Mouse (Mus musculus) embryo, embryonic 11 days (tissue): ENCODE measurements around the gene Tenm3.
A peak's percentile ranks its signal among the peaks of the same experiment; 100 is the strongest.

ENCODE experiments used
- DNase-seq: peaks from one replicate; pipeline ENCODE4 v3.0.0-alpha.2; 2015

Gene Tenm3

DNA sequence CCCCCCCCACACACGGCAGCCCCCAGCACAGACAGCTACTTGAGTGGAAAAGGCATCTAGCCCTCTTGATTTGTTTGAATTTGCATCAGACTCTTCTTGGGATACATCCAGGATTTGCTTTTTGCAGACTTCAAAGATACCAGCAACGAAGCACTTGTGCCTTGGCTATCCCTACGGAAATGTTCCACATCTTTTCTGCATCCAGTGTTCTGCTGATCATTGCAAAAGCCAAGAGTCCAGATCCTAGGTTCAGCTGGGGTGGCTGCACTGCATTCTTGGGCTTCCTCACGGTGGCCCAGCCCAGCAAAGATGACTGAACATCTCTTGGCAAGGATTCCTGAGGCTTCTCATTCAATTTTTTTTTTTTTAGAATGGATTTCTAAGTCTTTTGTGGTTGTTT, 275.1 kb downstream of the Tenm3 start:
- DNase-seq: no peak

- DNase-seq: no peak
These were observed 275.7 kb downstream of the Tenm3 start for GRCm38 (mm10) chr8:48567929-48568607.

DNA sequence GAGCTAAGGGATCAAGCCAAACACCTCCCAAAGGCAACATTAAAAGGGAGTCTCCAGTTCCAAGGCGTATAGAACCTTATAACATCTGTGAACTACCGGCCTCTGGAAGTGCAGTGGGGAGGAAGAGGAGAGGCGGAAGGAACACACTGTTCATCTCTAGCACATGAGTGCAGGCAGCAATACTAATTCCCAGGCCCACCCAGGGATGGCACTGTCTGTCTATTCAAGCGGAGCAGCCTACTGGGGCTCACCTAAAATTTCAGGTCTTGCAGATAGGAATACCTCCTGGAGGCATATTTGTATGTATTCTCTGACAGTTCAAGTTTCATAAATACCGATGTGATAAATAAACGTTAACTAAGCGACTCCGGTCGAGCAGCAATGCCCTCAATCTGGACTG, 283.5 kb downstream of the Tenm3 start:
- no peak for DNase-seq

GRCm38 (mm10) chr8:48555546-48556141, 288.1 kb downstream of the Tenm3 start:
- DNase-seq: peak; percentile 89

- DNase-seq: peak; percentile 95
These were observed 288.8 kb downstream of the Tenm3 start for GRCm38 (mm10) chr8:48554762-48555545.

DNA sequence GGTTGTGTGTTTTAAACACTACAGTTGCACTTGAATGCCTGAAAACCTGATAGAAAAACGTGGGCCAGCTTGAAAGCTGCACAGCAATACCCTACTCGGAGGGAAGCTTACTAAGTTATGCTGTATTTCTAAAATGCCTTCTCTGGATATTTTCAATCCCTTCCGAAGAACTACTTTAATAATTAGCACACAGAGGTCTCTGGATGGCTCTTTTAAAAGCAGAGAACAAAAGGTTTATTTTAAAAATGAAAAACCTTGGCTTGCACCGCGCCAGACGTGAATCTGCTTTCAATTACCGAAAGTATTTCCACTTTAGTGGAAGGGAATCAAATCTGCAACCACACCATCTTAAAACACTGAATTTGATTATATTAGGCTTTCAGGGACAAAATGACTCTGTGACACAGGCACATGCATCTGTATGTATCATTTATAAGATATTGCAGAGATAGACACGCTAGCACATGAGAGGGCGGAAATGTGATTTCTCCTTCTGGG, 289.9 kb downstream of the Tenm3 start:
- peak; percentile 70 for DNase-seq

DNA sequence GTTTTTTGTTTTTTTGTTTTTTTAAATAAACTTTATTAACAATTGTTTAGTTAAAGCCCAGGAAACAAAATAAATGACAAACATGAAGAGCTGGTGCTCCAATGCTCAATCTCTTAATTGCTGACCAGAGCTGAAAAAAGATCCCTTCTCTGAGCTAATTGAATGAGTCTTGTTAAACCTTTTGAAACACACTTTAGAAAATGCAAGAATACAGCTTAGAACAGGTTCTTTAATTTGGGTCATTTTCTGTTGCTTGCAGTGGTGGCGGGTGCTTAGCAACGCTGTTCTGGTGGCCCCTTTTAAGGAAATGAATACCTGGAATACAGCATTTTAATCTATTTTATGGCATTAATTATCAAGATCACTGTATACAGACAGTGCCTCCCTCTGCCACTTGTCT, 291.4 kb downstream of the Tenm3 start:
- DNase-seq: no peak

DNA sequence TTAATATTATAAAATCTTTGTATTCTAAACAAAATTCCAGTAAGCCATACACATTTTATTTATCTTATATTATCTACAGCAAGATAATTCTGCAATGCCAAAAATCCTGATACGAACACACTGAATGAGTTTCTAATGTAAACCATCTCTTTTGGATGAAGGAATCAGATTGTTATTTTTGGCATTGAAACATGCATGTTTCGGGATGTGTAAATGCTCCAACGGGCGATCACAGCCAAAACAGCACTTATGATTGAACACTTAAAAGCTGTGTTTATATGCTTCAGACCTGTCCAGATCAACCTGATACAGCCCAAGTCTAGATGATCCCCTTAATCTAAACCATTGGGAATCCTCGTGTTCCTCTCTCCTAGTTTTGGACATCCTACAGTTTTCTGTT, 292.4 kb downstream of the Tenm3 start:
- DNase-seq: no peak

- no peak for DNase-seq
These were observed 294.8 kb downstream of the Tenm3 start for GRCm38 (mm10) chr8:48548908-48549307.

- no peak for DNase-seq
These were observed 298.1 kb downstream of the Tenm3 start for GRCm38 (mm10) chr8:48545631-48546030.

- no peak for DNase-seq
These were observed 298.9 kb downstream of the Tenm3 start for GRCm38 (mm10) chr8:48544840-48545239.

GRCm38 (mm10) chr8:48542141-48542540, 301.6 kb downstream of the Tenm3 start:
- no peak for DNase-seq

DNA sequence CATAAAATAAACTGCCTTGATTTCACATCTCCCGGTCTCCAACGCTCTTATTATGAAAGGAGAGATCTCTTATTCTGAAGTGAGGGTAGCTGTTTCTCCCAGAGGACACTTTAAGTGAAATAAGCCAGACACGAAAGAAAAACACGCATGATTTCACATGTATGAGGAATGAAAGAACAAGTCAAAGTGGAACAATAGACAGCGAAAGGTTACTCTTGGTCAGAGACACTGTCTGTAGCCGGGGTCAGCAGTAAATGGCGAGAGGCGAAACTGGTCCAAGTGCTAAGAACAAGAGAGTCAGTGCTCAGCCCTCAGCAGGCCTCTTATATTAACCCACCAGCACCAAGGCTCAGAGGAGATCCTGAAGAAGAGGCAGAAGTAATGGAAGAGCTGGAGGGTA, 302.9 kb downstream of the Tenm3 start:
- DNase-seq: peak; percentile 62

GRCm38 (mm10) chr8:48535833-48536232, 307.9 kb downstream of the Tenm3 start:
- DNase-seq: no peak

DNA sequence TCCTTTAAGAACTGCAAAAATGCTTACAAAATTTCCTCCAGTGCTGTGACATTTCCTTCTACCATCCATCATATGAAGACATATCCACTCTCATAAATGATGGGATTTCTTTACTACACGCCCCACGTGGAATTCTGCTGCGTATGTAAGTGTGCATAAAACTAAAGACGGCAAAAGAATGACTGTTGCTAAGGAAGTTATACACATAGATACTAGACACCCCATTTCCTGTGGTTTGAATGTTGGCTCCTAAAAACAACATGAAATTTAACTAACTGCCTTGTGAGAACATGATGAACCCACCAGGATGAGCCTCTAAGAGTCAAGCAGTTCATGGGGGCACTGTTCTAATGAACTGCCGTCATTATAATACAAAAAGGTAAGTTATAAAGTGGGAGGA, 312.0 kb downstream of the Tenm3 start:
- no peak for DNase-seq

DNA sequence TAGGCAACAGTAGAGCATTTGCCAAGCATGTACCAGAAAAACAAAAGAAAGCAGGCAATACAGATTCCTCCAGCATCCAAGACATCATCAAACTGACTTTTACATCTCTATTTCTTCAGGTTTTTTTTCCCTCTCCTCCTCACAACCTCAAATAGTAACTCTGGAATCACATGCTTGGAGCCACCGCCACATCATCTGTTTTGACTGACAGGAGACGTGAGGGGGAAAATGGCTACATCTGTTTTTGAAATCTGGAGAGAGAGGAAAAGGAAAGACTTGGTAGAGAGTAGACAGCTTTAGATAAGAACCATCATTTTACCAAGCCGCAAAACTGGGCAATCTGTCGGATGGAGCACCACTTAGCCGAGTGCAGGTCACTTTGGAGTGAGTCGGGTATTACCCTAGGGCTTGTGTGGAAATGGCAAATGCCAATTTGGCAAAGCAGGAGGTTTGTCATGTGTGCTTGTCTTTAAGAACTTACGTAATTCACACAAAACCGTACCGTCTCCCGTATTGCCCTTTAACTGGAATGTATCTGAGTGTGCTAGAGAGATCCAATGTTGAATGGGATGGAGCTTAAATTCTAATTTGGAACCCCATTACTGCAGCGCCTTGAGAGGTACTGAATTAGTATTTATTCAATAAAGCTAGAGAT, 312.7 kb downstream of the Tenm3 start:
- no peak for DNase-seq

DNA sequence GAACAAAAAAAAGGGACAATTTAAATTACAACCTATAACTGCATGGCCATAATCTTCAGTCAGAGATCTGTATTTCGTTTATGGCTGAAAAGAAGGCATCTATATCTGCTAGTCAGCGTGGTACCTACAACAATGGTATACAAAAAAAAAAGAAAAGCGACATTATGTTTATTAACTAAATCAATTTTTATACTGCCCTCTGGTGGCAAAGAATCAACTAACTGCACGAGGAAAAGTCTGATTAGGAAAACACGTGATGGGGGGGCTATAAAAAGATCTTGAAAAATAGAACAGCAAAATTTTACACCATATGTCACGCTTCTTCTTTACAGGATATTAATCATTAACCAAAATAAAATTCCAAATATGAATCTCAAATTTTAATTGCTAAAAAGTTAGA, 316.3 kb downstream of the Tenm3 start:
- DNase-seq: peak; percentile 70

GRCm38 (mm10) chr8:48522536-48523123, 321.1 kb downstream of the Tenm3 start:
- DNase-seq: no peak

DNA sequence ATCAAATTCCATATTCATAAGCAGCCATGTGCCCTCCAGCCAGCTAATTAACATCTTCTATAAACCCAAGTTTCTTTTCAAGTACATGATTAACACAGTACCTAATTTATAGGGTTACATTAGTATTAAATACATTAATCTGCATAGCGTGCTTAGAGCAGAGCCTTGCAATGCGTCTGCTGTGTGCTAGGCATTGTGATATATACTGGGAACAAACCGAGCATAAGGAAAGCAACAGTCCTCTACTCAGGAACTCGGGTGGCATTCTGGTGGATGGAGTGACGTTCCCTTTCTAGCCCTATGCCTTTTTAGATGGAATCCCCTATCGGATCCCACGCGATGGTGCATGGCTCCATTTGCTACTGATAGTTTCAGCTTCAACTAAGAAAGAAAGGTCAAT, 321.7 kb downstream of the Tenm3 start:
- DNase-seq: no peak

GRCm38 (mm10) chr8:48517431-48517830, 326.3 kb downstream of the Tenm3 start:
- DNase-seq: no peak

DNA sequence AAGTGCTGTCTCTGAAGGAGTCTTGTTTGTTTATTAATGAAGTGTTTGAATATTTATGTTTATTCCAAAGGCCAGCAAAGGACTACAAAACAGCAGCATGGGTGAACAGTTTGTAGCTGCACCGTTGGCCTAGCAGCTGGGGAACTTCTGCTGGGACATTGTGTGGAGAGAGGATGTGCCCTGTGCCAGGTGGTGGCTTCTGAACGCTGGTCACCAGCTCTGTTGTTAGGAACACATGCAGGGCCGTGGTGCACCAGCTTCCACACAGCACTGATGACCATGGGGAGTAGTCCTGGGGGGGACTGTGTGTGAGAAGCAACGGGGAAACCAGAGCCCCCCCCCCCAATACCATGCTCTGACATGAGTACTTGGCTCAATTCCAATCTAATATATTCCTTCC, 329.5 kb downstream of the Tenm3 start:
- DNase-seq: no peak

DNA sequence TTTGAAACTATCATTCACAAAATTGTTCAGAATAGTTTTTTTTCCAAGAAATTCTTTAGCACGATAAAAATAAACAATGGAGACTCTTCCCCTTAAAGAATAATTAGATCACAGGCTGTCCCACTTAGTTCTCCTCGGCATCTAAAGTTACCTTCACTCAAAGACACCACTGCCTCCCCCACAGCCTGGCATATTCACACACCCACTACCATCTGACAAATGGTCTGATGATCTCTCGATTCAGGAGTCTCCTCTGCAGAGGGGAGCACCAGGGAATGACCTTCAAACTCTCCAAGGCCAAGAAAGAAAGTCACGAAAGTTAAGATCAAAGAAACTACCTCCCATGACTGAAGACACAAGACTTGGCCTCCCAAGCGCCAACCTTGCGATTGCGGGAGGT, 329.9 kb downstream of the Tenm3 start:
- no peak for DNase-seq

- no peak for DNase-seq
These were observed 332.2 kb downstream of the Tenm3 start for GRCm38 (mm10) chr8:48511546-48511945.
